Mouse (Mus musculus): Measurements from ENCODE around the gene Olfr215. TPM values are rescaled to one million over a fixed set of nuclear protein-coding genes. Genes with fewer than 3 reads are reported as not detected.

The Olfr215 gene
- polyA plus RNA-seq (2012): 0.03 TPM in 1 of 2 replicates, not detected in the other

GRCm38 (mm10) chr6:116584095-116584494, at the start of gene Olfr215:
Gene Olfr215 (minus strand): TSS chr6:116584195.

GRCm38 (mm10) chr6:116628539-116629171, 44.7 kb upstream of the Olfr215 start, which contains the start of gene Zfp422:
Gene Zfp422 (minus strand): TSS chr6:116628999.

DNA sequence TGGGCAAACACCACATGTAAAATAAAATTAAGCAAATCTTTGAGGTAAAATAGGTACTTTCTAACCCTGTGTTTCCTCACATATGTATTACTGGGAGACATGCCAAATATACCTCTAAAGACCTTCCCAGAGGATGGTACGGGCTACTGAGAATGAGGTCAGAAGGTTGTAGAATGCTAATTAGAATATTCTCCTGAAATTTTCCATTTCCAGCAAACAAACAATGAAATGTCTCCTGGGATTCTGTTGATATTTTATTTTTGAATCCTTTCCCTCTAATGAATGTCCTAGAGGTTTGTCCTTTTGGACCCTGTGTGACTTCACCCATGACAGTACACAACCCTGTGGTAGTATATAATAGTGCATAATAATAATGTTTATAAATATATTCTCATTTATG, 30.1 kb downstream of the Olfr215 start, which contains the start of gene Olfr214:
Gene Olfr214, plus strand, starts transcription at position 301 of the 400 bp plus-strand sequence.

DNA sequence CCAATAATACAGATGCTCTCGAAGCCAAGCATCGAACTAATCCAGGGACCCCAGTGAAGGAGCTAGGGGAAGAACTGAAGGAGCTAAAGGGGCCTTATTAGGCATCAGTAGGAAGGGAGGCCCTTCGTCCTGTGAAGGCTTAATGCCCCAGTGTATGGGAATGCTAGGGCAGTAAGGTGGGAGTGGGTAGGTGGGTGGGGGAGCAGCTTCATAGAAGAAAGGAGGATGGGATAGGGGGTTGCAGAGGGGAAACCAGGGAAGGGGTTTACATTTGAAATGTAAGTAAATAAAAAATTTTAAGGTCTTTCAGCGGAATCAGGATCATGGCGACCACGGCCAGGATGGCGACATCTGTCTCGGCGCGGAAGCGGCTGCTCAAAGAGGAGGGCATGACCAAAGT, 33.2 kb downstream of the Olfr215 start, which contains the start of gene Gm5580:
Gene Gm5580, plus strand, starts transcription at position 301 of the 400 bp plus-strand sequence.

DNA sequence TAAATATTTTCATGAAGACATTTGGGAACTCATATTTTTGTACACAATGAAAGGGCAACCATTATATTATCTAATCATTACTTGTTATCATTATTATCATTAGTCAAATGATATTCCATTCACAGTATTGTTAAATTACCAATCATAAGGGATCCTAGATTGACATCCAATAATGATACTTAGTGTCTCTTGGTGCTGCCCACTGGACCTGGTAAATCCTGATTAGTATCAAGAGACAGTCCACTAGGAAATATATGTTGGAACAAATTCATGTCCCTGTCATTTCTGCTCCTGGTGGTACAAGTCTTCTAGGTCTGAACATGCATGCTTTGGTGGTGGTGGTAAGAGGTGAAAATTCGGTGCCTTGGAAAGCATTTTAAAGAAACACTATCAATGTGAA, 45.8 kb downstream of the Olfr215 start, which contains the start of gene Olfr213:
Gene Olfr213, plus strand, starts transcription at position 301 of the 400 bp plus-strand sequence.

Other genes with a start within 250 kb of the Olfr215 start
- 6.2 and 7.0 TPM in 2 replicates for gene March8, start 246.2 kb downstream of the Olfr215 start, polyA plus RNA-seq (2012)
- 5.7 and 5.8 TPM in 2 replicates for gene Alox5, start 123.0 kb downstream of the Olfr215 start, polyA plus RNA-seq (2012)
- gene Olfr211, start 95.1 kb downstream of the Olfr215 start, polyA plus RNA-seq (2012): not detected in 2 replicates
- gene Olfr212, start 77.7 kb downstream of the Olfr215 start, polyA plus RNA-seq (2012): not detected in 2 replicates
- 0.01 TPM in 1 of 2 replicates, not detected in the other for gene Olfr213, start 45.7 kb downstream of the Olfr215 start, polyA plus RNA-seq (2012)
- gene Gm5580, start 33.1 kb downstream of the Olfr215 start, polyA plus RNA-seq (2012): 0.09 and 0.17 TPM in 2 replicates
- gene Olfr214, start 30.0 kb downstream of the Olfr215 start, polyA plus RNA-seq (2012): not detected in 2 replicates
- 11.8 and 15.8 TPM in 2 replicates for gene Zfp422, start 44.8 kb upstream of the Olfr215 start, polyA plus RNA-seq (2012)
- gene Depp1, start 66.4 kb upstream of the Olfr215 start, polyA plus RNA-seq (2012): 2.8 and 3.7 TPM in 2 replicates
- gene Rassf4, start 89.8 kb upstream of the Olfr215 start, polyA plus RNA-seq (2012): 16.1 and 33.2 TPM in 2 replicates
- 0.01 TPM in 1 of 2 replicates, not detected in the other for gene Tmem72, start 132.7 kb upstream of the Olfr215 start, polyA plus RNA-seq (2012)